Mouse (Mus musculus): ENCODE results near the gene Enpp4.

Gene Enpp4

GRCm38 (mm10) chr17:44091512-44091911 lies 14.1 kb downstream of the Enpp4 start:
- no peak for DNase-seq (ENCODE audit: low spot score in 2 of 2)

GRCm38 (mm10) chr17:44090916-44091315 lies 14.7 kb downstream of the Enpp4 start:
- peak in 1 of 2 experiments; percentile 19 for DNase-seq (ENCODE audit: low spot score in 2 of 2)

- DNase-seq (ENCODE audit: low spot score in 2 of 2): no peak
Observed at GRCm38 (mm10) chr17:44088226-44088625, 17.4 kb downstream of the Enpp4 start.

GRCm38 (mm10) chr17:44083156-44083555 lies 22.5 kb downstream of the Enpp4 start:
- no peak for DNase-seq (ENCODE audit: low spot score in 2 of 2)

GRCm38 (mm10) chr17:44078631-44079350 lies 26.8 kb downstream of the Enpp4 start, which contains the start of gene Enpp5:
TSS of gene Enpp5 (plus strand) at chr17:44078813.
- DNase-seq (ENCODE audit: low spot score in 2 of 2): peak; percentile 82 to 88

- DNase-seq (ENCODE audit: low spot score in 2 of 2): no peak
Observed at GRCm38 (mm10) chr17:44077843-44078160, 27.8 kb downstream of the Enpp4 start.

GRCm38 (mm10) chr17:44077146-44077842 lies 28.3 kb downstream of the Enpp4 start:
- peak in 1 of 2 experiments; percentile 23 for DNase-seq (ENCODE audit: low spot score in 2 of 2)

GRCm38 (mm10) chr17:44076051-44076680 lies 29.4 kb downstream of the Enpp4 start:
- DNase-seq (ENCODE audit: low spot score in 2 of 2): peak in 1 of 2 experiments; percentile 25

GRCm38 (mm10) chr17:44075601-44076000 lies 30.0 kb downstream of the Enpp4 start:
- no peak for DNase-seq (ENCODE audit: low spot score in 2 of 2)

GRCm38 (mm10) chr17:44071680-44072079 lies 33.9 kb downstream of the Enpp4 start:
- no peak for DNase-seq (ENCODE audit: low spot score in 2 of 2)

GRCm38 (mm10) chr17:44068876-44069275 lies 36.7 kb downstream of the Enpp4 start:
- DNase-seq (ENCODE audit: low spot score in 2 of 2): no peak

GRCm38 (mm10) chr17:44061289-44061890 lies 44.2 kb downstream of the Enpp4 start:
- DNase-seq (ENCODE audit: low spot score in 2 of 2): peak; percentile 20 to 45

- no peak for DNase-seq (ENCODE audit: low spot score in 2 of 2)
Observed at GRCm38 (mm10) chr17:44060781-44061180, 44.8 kb downstream of the Enpp4 start.

- DNase-seq (ENCODE audit: low spot score in 2 of 2): no peak
Observed at GRCm38 (mm10) chr17:44058145-44058544, 47.5 kb downstream of the Enpp4 start.

- DNase-seq (ENCODE audit: low spot score in 2 of 2): no peak
Observed at GRCm38 (mm10) chr17:44057123-44057522, 48.5 kb downstream of the Enpp4 start.

GRCm38 (mm10) chr17:44053427-44053826 lies 52.2 kb downstream of the Enpp4 start:
- no peak for DNase-seq (ENCODE audit: low spot score in 2 of 2)
